Mouse (Mus musculus) lung, embryonic 14.5 days (tissue): ENCODE measurements at regions not wholly inside any gene's neighbourhood (a gene's known extent, or its start where the extent isn't known, plus 50 kb on each side); places are given as distances from the start of the nearest gene placed in this dataset.

Experiments
- ATAC-seq: fragments of 200-750 bp; cut with Nextera tagmentation; 2 replicates; pipeline ENCODE4 v1.8.0; 2017; ENCODE audit warnings: mild to moderate bottlenecking, moderate TSS enrichment, moderate library complexity; ENCODE audit not compliant: insufficient read depth
- DNase-seq: peaks from one replicate; pipeline ENCODE4 v3.0.0-alpha.2; 2015
- H3K27ac ChIP-seq: fragments of 300-500 bp; sonication (generic); 2 replicates; pipeline ENCODE4 v1.5.1; 2014; ENCODE audit warnings: low read depth, mild to moderate bottlenecking, moderate library complexity
- H3K27me3 ChIP-seq: fragments of 300-500 bp; sonication (generic); 2 replicates; pipeline ENCODE4 v1.6.1; 2014; ENCODE audit warnings: low read length, control low read depth; ENCODE audit not compliant: insufficient read depth
- H3K36me3 ChIP-seq: fragments of 300-500 bp; sonication (generic); 2 replicates; pipeline ENCODE4 v1.6.1; 2014; ENCODE audit warnings: control low read depth; ENCODE audit not compliant: insufficient read depth
- H3K4me1 ChIP-seq: fragments of 300-500 bp; sonication (generic); 2 replicates; pipeline ENCODE4 v1.6.1; 2014; ENCODE audit warnings: antibody characterized with exemption, control low read depth; ENCODE audit not compliant: insufficient read depth
- H3K4me2 ChIP-seq: fragments of 300-500 bp; sonication (generic); 2 replicates; pipeline ENCODE4 v1.6.1; 2014; ENCODE audit warnings: mild to moderate bottlenecking
- H3K4me3 ChIP-seq: fragments of 300-500 bp; sonication (generic); 2 replicates; pipeline ENCODE4 v1.5.1; 2014; ENCODE audit warnings: low read depth, low read length
- H3K9ac ChIP-seq: fragments of 300-500 bp; sonication (generic); 2 replicates; pipeline ENCODE4 v1.6.1; 2014
- H3K9me3 ChIP-seq: fragments of 300-500 bp; sonication (generic); 2 replicates; pipeline ENCODE4 v1.6.1; 2016; ENCODE audit warnings: low read depth, low read length, control low read depth
- CTCF ChIP-seq: IDR thresholded peaks from 2 replicates; pipeline ENCODE4 v1.5.1; 2016; ENCODE audit warnings: antibody characterized with exemption, low read depth
- WGBS: fragments of 180-500 bp; shearing (Covaris S2); extraction: QIAGEN DNeasy Blood & Tissue Kit; methylation state at CpG from one replicate; pipeline ENCODE4 v1.1.7; 2014; 5-methylcytosine and 5-hydroxymethylcytosine counted together

DNA sequence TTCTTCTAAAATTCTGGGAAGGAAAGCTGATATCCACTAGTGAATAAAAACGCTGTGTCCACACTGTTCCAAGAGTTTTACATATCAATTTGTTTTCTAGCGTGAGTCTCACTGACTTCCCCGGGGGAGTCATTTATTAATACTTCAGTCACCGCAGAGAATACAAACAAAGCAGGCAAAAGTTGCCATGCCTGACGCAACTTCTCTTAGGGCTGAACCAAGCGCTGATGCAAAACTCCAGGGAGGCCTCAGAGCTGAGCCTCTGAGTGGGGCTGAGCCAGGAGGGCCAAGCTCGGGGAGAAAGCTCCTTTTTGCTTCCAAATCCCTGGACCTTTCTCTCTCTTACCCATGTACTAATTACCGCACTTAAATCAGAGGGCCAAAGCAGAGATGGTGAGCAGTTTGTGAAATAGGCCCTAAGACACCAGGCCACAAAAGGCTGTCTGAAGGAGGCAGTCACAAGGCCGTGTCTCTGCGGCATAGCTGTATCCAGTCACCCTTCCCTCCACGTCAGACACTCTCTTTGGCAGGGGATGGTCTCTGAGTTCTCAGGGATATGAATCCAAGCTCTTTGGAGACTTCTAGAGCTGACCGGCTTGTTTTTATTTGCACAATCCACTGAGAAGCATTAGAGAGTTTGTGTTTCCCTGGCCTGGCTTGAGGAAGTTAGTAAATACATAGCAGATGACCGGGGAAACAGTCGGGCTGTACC, 260.2 kb upstream of the Jarid2 start:
- no peak overlapping the region for H3K27ac ChIP-seq
- no peaks in the 10 kb centered on the region for H3K9me3 ChIP-seq
- no peaks in the 10 kb centered on the region for H3K4me1 ChIP-seq
- TF ChIP-seq CTCF: no peak
- H3K9ac ChIP-seq: no peak overlapping the region
- H3K4me3 ChIP-seq: no peak overlapping the region
- ATAC-seq (no peak), DNase-seq (peak; percentile 54)
- WGBS: 58% methylated on average over 14 of the region's 14 CpGs
- no peak overlapping the region for H3K4me2 ChIP-seq
- H3K27me3 ChIP-seq: no peaks in the 10 kb centered on the region
- H3K36me3 ChIP-seq: no peaks in the 10 kb centered on the region

DNA sequence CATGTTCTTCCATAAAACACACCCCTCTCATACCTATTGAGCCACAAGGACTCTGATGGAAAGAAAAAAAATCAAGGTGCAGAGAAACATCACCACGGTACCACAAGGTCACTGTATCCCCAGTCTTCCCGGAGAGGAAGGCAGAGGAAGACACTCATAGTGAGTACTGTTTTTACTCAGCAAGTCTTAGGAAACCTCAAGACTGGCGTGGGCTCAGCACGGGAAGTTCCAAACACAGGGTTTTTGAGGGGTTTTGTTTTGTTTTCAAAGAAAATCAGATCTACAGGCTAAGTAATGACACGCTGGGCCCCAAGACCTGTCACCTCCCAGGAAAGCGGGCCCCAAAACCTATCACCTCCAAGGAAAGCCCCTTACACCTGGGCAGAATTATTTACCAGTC, 259.6 kb upstream of the Jarid2 start:
- TF ChIP-seq CTCF: no peak
- ATAC-seq: no peak
- Histone ChIP-seq H3K27ac (no peak overlapping the region), H3K4me2 (no peak overlapping the region), H3K36me3 (no peaks in the 10 kb centered on the region), H3K27me3 (no peaks in the 10 kb centered on the region), H3K4me1 (no peaks in the 10 kb centered on the region), H3K9me3 (no peaks in the 10 kb centered on the region), H3K4me3 (no peak overlapping the region), H3K9ac (no peak overlapping the region)
- WGBS: 88% methylated on average over 6 of the region's 6 CpGs
- no peak for DNase-seq

DNA sequence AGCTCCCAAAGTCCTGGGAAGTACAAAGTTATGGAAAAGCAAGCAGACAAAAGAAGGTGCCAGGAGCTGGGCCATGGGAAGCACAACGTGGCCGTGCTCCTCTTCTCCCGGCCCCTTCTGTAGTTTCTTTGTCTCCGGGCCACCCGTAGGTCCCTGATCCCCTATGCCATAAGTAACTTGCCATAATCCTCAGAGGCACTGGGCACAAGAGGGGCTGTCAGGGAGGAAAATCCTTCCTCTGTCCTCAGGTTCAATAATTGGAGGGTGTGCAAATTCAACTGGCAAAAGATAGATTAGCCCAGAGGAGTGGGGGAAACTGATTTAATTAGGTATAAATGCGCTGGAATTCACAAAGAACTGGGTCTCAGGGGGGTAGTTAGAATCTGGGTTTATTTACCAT, 256.1 kb upstream of the Jarid2 start:
- no peak overlapping the region for H3K9ac ChIP-seq
- no peaks in the 10 kb centered on the region for H3K27me3 ChIP-seq
- no peak overlapping the region for H3K4me3 ChIP-seq
- no peak overlapping the region for H3K4me2 ChIP-seq
- WGBS: 65% methylated on average over 6 of the region's 6 CpGs
- H3K9me3 ChIP-seq: no peaks in the 10 kb centered on the region
- no peaks in the 10 kb centered on the region for H3K36me3 ChIP-seq
- no peak overlapping the region for H3K27ac ChIP-seq
- no peak for TF ChIP-seq CTCF
- ATAC-seq (no peak), DNase-seq (no peak)
- peaks cover 3% of the 10 kb centered on the region; the same call in 1 of the 2 replicates for H3K4me1 ChIP-seq

DNA sequence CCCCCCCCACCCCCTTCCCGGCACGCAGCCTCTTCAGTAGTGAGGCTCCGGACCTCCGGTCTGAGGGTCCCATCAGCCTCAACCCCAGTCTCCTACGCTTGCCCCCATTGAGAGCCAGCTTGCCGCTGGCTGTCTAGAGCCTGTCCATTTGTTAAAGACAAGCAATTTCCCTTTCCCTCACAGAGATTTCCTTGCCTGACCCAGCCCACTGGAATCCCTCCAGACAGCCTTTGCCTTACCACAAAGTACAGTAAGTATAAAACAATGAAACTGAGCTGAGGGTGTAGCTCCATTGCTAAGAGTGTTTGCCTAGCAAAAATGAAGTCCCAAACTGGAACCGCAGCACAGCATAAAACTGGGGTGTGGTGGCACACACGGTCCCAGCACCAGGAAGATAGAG, 252.4 kb upstream of the Jarid2 start:
- H3K27ac ChIP-seq: peak overlapping the region; percentile 58; the same call in 1 of the 2 replicates
- peak overlapping the region; percentile 43 for H3K4me2 ChIP-seq
- WGBS: 26% methylated on average over 8 of the region's 8 CpGs
- no peaks in the 10 kb centered on the region for H3K9me3 ChIP-seq
- ATAC-seq (peak; percentile 69; the same call in 1 of the 2 replicates), DNase-seq (peak; percentile 79)
- H3K4me1 ChIP-seq: peaks cover 3% of the 10 kb centered on the region; the same call in 1 of the 2 replicates
- no peak for TF ChIP-seq CTCF
- no peak overlapping the region for H3K4me3 ChIP-seq
- no peaks in the 10 kb centered on the region for H3K27me3 ChIP-seq
- no peak overlapping the region; the same call in 1 of the 2 replicates for H3K9ac ChIP-seq
- H3K36me3 ChIP-seq: no peaks in the 10 kb centered on the region

DNA sequence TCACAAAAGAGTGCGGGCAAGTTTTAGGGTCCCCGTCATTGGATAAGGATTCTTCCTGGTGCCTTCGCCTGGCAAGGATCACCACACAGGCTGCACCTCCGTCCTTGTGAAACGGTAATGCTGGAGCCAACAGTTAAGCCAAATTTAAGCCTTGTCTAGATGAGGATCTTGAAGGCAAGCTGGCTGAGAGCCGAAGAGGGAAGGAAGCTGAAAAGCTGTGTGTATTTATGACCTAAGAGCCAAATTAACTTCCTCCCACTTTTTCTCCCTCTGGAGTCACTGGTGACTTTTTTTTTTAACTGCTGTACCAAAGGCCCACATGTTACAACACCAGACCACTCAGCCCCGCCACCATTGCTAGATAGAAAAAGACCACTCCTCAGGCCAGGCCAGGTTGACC, 249.1 kb upstream of the Jarid2 start:
- H3K4me3 ChIP-seq: no peak overlapping the region
- ATAC-seq (no peak), DNase-seq (peak; percentile 43)
- H3K9ac ChIP-seq: no peak overlapping the region
- WGBS: 75% methylated on average over 7 of the region's 7 CpGs
- H3K36me3 ChIP-seq: no peaks in the 10 kb centered on the region
- H3K9me3 ChIP-seq: no peaks in the 10 kb centered on the region
- TF ChIP-seq CTCF: no peak
- no peak overlapping the region for H3K4me2 ChIP-seq
- no peaks in the 10 kb centered on the region for H3K27me3 ChIP-seq
- no peak overlapping the region for H3K27ac ChIP-seq
- peaks cover 3% of the 10 kb centered on the region; the same call in 1 of the 2 replicates for H3K4me1 ChIP-seq

DNA sequence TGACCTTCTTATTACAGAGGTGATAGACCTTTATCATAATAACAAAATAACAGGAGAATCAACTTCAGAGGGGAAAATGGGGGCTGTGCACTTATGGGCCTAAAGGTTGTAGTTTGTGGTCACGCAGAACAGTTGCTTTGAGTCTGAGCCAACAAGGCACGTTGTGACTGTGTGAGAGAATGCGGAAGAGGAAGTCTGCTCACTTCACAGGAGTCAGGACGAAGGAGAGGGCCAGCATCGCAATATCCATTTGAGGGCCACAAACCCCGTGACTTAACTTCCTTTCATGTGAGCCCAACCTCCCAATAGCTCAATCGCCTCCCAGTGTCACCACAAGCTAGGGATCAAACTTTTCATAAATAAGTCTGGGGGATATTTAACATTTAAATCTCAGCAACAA, 246.6 kb upstream of the Jarid2 start:
- 70% methylated on average over 7 of the region's 7 CpGs for WGBS
- Histone ChIP-seq H3K4me3 (no peak overlapping the region), H3K27ac (no peak overlapping the region), H3K27me3 (no peaks in the 10 kb centered on the region), H3K36me3 (no peaks in the 10 kb centered on the region), H3K9ac (no peak overlapping the region), H3K4me2 (no peak overlapping the region), H3K9me3 (no peaks in the 10 kb centered on the region), H3K4me1 (no peaks in the 10 kb centered on the region)
- ATAC-seq (no peak), DNase-seq (no peak)
- no peak for TF ChIP-seq CTCF

DNA sequence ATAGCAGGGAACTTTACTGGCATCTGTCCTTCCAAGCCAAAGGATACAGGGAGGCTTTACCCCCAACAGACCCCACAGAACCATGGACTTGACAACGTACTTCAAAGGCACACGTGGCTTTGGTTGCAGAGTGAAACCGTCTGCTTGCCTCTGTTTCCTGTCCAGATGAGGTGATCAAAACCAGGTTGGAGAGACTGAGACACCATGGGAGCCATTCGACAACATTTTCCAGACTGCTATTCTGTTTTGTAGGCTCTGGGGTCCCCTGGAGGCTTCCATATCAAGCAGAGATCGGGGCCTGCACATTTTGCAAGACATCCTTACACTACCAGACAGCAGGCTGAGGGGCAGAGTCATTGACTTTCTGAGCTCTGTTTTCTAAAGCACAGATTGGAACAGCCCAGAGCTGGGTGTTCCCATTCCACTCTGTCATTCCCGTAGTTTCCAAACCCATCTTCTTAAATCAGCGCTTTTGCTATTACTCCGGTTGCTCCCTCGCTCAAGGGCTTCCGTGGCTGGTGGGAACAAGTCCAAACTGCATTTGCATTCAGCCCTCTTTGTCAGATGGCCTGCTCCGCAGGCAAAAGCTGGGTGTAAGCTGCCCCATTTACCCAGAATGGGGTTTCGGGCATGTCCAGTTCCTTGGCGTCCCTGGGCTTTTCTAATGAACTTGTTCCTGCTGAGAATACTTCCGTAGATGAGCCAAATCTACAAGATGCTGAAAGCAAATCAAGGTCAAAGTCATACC, 244.5 kb upstream of the Jarid2 start:
- H3K27ac ChIP-seq: no peak overlapping the region
- DNase-seq (peak; percentile 62), ATAC-seq (no peak)

More for the DNA sequence above, 244.5 kb upstream of the Jarid2 start:
- no peaks in the 10 kb centered on the region for H3K4me1 ChIP-seq
- no peak overlapping the region for H3K9ac ChIP-seq
- H3K9me3 ChIP-seq: no peaks in the 10 kb centered on the region
- TF ChIP-seq CTCF: no peak
- H3K27me3 ChIP-seq: no peaks in the 10 kb centered on the region
- no peaks in the 10 kb centered on the region for H3K36me3 ChIP-seq
- H3K4me2 ChIP-seq: no peak overlapping the region
- no peak overlapping the region for H3K4me3 ChIP-seq
- 57% methylated on average over 14 of the region's 14 CpGs for WGBS
